In the genomic region with DNA sequence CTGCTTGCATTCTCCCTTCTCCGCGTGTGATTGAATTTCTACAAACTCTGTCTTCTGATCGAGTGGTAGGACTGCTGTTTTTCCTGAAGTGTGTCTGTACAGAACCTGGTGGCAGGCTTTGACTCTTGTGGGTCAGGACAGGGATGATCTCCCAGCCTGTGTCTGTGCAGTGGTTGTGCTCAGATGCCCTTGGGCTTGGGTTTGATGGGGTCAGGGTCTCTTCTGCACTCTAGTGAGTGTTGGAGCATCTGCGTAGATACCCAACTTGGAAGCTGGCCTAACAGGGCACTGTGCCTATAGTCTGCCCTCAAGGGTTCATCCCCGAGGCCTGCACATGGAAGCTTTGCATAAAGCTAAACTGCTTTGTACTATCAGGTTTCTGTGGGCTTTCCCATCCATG, we compare ENCODE assay signal across 21 mouse cellular contexts. TPM values are rescaled to one million over a fixed set of nuclear protein-coding genes. Genes with fewer than 3 reads are reported as not detected.
"Had no signal": no experiment of that assay in that cellular context is flagged by ENCODE, and none has a peak within 500 bp of the region (broad histone marks: within the 10 kb centered on the region; RNA-seq: fewer than 3 reads in every experiment).

No protein-coding gene starts in this region.

- H3K27ac ChIP-seq: kidney, postnatal 0 days; liver, embryonic 13.5 days; stomach, postnatal 0 days had no signal

- H3K4me3 ChIP-seq: liver, embryonic 13.5 days had no signal

- H3K9ac ChIP-seq: liver, embryonic 13.5 days had no signal

- ATAC-seq: intestine, postnatal 0 days had no signal

- H3K9me3 ChIP-seq: liver, embryonic 13.5 days had no signal

- DNase-seq: kidney, adult 2 months; kidney, postnatal 25 days; liver, embryonic 13.5 days; lung, adult 2 months; lung, postnatal 14 days; lung, postnatal 4 days; midbrain, embryonic 14.5 days; thymus, adult 2 months; thymus, postnatal 14 days; thymus, postnatal 4 days had no signal

- H3K4me2 ChIP-seq: liver, embryonic 13.5 days had no signal

RNA-seq across cellular contexts. Expression of gene Barhl1, which starts 12.6 kb away (rescaled TPM):
- total RNA-seq: liver, adult 2 months; megakaryocyte progenitor cell, adult 5-6 weeks; megakaryocyte-erythroid progenitor cell, adult 5-6 weeks had no signal
- polyA plus RNA-seq: intestine, postnatal 0 days; kidney, embryonic 14.5 days; kidney, postnatal 0 days; limb, embryonic 11.5 days; liver, embryonic 13.5 days; liver, embryonic 16.5 days; lung, embryonic 16.5 days; small intestine, adult 2 months; stomach, postnatal 0 days had no signal
